Mouse (Mus musculus) layer of hippocampus, adult 2 months (tissue): Measurements from ENCODE around the gene Sirt3. TPM values are rescaled to one million over a fixed set of nuclear protein-coding genes. Genes with fewer than 3 reads are reported as not detected.
A peak's percentile ranks its signal among the peaks of the same experiment; 100 is the strongest.

ENCODE experiments used
- DNase-seq, 2 experiments: peaks; one replicate each; pipeline ENCODE4 v3.0.0; 2022; ENCODE audit warnings: low spot score in 2 of 2
- H3K27ac ChIP-seq: fragments of 200-600 bp; 2 replicates; pipeline ENCODE4 v1.8.1; 2022
- H3K4me3 ChIP-seq: fragments of 200-600 bp; 2 replicates; pipeline ENCODE4 v1.8.1; 2022; ENCODE audit warnings: mild to moderate bottlenecking
- CTCF ChIP-seq: fragments of 200-600 bp; conservative IDR thresholded peaks from 2 replicates; pipeline ENCODE4 v1.8.1; 2022; ENCODE audit warnings: antibody characterized with exemption, mild to moderate bottlenecking, moderate library complexity
- long read RNA-seq, 2 experiments: library from polyadenylated mRNA; stranded (forward); transcript quantifications; one replicate each; pipeline ENCODE4 v2.0.0; 2021; ENCODE audit warnings: borderline mapping rate in 2 of 2
- total RNA-seq, 2 experiments: library from RNA; stranded (reverse); gene quantifications; 2 replicates each; pipeline ENCODE4 v1.2.3; 2021

Sirt3 gene
- total RNA-seq, result 10 to 100 TPM; 69.2 to 73.2 TPM
- long read RNA-seq, experiment 1, transcript Sirt3-202 (7 exons, 1,416 nt), result major isoform, 53 of 69 reads
- long read RNA-seq, experiment 1, partial matches to known transcripts, result 1 of 69 reads
- long read RNA-seq, experiment 1, other reads (novel, unspliced or antisense), result 14 of 69 reads
- long read RNA-seq, experiment 2, transcript Sirt3-202 (7 exons, 1,416 nt), result major isoform, 74 of 102 reads
- long read RNA-seq, experiment 2, partial matches to known transcripts, result 3 of 102 reads
- long read RNA-seq, experiment 2, other reads (novel, unspliced or antisense), result 21 of 102 reads

DNA sequence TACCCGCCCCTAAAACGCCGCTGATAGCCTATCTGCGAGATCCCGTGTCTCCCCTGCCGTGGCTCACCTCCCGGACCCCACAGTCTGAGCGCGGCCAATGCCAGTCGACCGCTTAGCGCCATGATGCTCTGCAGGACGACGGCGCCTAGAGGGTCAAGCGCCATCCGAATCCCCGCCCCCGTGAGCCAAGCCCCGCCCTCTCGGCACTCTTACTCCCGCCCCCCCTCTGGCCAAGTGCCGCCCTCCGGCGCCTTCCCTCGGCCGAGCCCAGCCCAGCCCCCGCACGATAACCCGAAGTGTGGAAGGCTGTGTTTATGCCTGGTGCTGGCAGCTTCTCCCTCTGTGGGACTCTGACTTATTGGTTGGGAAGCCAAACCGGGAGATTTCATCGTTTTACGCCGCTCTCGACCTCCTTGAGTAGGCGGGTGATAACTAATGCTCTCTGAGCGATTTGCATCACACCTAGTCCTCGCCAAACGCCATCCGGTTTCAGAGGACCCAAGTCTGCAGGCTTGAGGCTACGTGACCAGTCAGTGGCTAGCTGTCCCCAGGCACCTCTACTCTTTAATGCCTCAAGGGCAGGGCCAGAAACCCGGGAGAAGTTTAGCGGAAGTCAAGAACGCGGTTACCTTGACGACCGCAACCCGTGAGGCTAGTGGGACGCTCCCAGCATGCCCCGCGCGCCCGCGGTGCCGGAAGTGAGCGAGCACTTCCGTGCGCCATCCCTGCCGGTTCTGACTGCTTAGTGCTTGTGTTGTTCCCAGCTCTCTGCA is at the start of gene Sirt3, which contains the start of gene Psmd13:
Gene Sirt3, minus strand, starts transcription at position 614 of the 773 bp plus-strand sequence.
Gene Psmd13, plus strand, starts transcription at position 273 of the 773 bp plus-strand sequence.
- DNase-seq, result peak; percentile 93
- Histone ChIP-seq H3K4me3 (peak within 1 kb of the TSS; percentile 78), H3K27ac (peak within 1 kb of the TSS; percentile 95)
- no peak for TF ChIP-seq CTCF

DNA sequence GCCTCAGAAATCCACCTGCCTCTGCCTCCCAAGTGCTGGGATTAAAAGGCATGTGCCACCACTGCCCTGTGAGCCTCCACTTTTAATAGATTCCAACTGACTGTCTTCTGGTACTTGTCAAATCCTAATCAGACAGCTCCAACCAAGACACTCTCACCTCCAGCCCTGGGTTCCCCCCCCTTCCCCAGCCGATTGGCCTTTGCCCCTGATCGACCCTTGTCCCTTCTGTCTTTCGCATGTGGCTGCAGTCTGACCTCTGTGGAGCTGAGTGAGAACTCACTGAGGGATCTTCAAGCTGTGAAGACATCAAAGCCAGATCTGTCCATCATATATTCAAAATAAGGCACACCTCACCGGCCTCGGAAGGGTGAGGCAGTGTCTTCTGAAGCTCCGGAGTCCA is 45.1 kb upstream of the Sirt3 start:
- TF ChIP-seq CTCF, result no peak
- Histone ChIP-seq H3K4me3 (no peak overlapping the region), H3K27ac (no peak overlapping the region)
- DNase-seq, result no peak

DNA sequence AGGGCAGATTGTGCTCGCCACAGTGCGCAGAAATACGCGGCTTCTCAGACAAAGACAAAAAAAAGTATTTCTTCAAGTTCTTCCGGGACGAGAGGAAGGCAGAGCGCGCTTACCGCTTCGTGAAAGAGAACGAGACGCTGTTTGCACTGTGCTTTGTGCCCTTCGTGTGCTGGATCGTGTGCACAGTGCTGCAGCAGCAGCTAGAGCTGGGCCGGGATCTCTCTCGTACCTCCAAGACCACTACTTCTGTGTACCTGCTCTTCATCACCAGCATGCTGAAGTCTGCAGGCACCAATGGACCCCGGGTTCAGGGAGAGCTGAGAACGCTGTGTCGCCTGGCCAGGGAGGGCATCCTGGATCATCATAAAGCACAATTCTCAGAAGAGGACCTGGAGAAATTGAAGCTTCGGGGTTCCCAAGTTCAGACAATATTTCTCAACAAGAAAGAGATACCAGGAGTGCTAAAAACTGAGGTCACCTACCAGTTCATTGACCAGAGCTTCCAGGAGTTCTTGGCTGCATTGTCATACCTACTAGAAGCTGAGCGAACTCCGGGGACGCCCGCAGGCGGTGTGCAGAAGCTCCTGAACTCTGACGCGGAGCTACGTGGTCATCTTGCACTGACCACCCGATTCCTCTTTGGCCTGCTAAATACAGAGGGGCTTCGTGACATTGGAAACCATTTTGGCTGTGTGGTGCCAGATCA is 41.1 kb upstream of the Sirt3 start:
- no peak for TF ChIP-seq CTCF
- H3K4me3 ChIP-seq, result peak overlapping the region; percentile 53
- H3K27ac ChIP-seq, result no peak overlapping the region
- DNase-seq, result no peak

DNA sequence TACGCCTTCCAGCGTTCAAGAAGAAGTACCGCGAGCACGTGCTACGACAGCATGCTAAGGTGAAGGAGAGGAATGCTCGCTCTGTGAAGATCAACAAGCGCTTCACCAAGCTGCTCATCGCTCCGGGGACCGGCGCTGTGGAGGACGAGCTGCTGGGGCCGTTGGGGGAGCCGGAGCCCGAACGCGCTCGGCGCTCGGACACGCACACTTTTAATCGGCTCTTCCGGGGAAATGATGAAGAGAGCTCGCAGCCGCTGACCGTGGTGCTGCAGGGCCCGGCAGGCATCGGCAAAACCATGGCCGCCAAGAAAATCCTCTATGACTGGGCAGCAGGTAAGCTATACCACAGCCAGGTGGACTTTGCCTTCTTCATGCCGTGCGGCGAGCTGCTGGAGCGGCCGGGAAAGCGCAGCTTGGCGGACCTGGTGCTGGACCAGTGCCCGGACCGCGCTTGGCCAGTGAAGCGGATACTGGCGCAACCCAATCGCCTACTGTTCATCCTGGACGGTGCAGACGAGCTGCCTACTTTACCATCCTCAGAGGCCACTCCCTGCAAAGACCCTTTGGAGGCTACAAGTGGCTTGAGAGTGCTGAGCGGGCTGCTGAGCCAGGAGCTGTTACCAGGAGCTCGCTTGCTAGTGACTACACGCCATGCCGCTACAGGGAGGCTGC is 40.4 kb upstream of the Sirt3 start:
- H3K4me3 ChIP-seq, result peak overlapping the region; percentile 53
- TF ChIP-seq CTCF, result no peak

DNA sequence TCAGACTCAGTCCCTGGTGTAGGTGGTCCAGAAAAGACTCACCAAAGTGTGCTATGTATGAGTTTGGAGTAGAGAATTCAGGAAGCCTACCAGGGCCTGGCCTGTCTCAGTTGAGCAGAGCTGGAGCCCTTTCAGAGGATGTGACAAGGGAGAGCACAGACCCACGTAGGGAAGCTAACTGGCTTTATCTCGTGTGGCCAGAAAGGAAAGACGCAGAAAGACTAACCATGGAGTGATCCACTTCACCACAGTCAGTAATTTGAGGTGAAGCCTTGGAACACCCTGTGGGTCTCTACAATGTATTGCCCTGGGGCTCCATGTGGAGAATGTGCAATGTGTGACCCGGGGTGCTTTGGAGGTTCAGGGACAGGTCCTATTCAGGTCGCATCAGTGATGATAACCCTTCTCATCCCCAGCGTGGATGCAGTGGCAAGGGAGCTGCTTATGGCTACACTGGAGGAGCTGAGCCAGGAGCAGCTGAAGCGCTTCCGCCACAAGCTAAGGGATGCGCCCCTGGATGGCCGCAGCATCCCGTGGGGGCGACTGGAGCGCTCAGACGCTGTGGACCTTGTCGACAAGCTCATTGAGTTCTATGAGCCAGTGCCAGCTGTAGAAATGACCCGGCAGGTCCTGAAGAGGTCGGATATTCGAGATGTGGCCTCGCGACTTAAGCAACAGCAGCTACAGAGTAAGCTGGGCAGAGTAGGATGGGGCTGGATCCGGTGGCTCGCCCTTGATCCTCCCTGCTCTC is 39.3 kb upstream of the Sirt3 start:
- Histone ChIP-seq H3K27ac (no peak overlapping the region), H3K4me3 (no peak overlapping the region)
- TF ChIP-seq CTCF, result no peak
- no peak for DNase-seq

More for the DNA sequence above, 40.4 kb upstream of the Sirt3 start:
- no peak overlapping the region for H3K27ac ChIP-seq
- no peak for DNase-seq

DNA sequence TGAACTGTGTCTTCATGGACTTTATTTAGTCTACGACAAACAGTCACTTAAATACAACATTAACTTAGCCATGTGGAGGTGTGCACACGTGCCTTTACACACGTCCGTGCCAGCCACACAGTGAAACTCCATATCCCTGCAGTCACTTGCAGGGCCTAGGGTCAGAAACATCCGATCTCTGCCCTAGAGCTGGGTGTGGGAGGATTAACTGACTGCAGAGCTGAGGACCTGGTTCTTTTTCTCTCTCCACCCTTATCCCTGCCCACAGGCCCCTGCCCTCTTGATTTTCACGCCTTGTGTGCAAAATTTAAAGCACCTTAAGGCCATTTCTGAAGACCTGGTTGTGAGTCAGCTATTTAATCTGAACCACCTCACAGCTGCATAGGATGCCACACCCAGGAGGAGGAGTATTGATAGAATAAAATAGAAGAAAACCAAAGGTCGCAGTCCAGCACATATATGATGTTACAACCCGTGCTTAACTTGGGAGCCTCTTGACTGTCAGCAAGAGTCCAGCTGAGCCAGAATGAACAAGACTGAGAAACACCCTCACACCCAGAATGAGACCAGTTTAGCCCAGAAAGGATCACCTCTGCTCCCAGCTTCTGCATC is 38.4 kb upstream of the Sirt3 start, which contains the start of gene Nlrp6:
Gene Nlrp6, plus strand, starts transcription at position 485 of the 612 bp plus-strand sequence.
- TF ChIP-seq CTCF, result no peak
- H3K27ac ChIP-seq, result no peak within 1 kb of the TSS
- DNase-seq, result no peak
- no peak within 1 kb of the TSS for H3K4me3 ChIP-seq

DNA sequence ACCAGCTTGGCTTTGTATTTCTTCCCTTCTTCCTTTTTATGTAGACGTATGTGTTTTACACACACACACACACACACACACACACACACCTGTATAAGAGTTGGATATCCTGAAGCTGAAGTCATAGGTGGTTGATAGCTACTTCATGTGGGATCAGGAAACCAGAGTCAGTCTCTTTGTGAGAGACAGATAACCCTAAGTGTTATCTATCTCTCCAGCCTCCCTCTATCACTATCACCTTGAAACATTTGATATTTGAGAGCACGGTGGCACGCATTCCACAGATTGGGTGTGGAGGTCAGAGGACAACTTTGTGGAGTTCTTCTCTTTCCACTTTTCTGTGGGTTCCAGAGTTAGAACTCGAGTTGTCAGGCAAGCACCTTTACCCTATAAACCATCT is 37.8 kb upstream of the Sirt3 start:
- Histone ChIP-seq H3K4me3 (no peak overlapping the region), H3K27ac (no peak overlapping the region)
- no peak for TF ChIP-seq CTCF
- no peak for DNase-seq

DNA sequence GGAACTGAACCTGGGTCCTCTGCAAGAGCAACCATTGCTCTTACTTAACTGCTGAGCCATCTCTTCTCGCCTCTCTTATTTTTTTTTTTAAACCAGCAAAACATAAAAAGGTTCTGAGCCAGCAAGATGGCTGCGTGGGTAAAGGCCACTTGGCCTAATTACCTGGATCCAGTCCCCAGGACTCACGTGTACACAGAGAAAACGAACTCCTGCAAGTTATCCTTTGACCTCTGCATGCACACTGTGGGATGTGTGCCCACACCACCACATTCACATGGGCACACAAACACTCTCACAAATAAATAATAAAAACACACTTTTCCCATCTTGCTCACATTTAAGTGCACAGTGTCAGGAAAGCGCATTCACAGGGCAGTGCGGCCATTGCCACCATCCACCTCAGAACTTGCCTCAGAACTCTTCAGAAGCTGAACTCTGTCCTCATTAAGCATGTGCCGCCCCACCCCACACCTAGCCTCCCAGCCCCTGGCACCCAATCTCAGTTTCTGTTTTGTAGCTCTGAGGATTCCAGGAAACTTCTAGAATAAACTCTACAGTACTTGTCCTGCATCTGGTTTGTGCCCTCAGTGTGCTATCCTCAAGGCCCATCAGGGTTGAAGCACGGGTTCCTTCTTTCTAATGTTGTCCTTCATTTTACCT is 32.1 kb upstream of the Sirt3 start:
- no peak for DNase-seq
- TF ChIP-seq CTCF, result no peak
- Histone ChIP-seq H3K27ac (no peak overlapping the region), H3K4me3 (no peak overlapping the region)

DNA sequence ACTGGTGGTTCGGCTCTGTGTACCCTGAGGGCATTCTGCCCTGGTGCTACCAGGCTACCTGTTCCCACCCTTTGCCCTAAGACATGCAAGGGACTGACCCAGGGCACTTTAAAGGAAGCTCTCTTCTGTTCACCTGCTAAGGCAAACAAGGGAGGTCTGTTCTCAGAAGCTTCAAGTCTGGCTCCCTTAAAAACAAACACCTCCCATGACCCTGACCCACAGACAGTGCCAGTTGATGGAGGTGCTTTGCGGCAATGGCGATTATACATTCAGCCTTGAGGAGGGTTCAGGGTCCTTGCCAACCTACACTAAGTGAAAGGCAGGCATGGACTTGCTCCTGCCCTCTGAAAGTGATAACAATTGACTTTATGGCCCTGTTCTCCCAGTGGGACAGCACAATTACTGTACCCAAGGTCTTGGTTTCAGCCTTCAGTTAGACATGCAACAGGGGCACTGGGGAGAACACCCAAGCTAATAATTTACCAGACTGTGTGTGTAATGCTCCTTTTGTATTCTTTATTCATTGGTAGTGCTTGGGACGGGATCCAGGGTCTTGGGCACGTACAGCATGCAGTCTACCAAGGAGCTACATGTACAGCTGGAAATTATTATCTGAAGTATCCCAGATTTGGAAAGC is 30.9 kb upstream of the Sirt3 start:
- Histone ChIP-seq H3K27ac (no peak overlapping the region), H3K4me3 (no peak overlapping the region)
- DNase-seq, result no peak
- TF ChIP-seq CTCF, result no peak

DNA sequence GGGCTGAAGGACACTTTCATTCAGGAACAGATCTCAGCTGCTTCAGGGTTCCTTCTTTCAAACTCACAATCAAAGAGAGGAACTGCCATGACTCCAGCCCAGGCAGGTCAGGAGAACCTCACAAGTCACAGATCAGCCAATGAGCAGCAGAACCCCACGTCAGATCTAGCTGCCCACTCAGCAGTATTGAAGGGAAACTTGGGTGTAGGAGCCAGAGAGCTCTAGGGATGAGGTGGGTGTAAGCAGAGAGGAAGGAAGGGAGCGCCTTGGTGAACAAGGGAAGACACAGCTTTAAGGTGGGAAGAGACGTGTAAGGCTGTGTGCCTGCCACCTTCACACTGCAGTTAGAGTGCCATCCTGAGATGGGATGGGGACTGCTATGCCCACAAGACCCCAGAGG is 30.2 kb upstream of the Sirt3 start:
- Histone ChIP-seq H3K4me3 (no peak overlapping the region), H3K27ac (no peak overlapping the region)
- no peak for TF ChIP-seq CTCF
- no peak for DNase-seq

DNA sequence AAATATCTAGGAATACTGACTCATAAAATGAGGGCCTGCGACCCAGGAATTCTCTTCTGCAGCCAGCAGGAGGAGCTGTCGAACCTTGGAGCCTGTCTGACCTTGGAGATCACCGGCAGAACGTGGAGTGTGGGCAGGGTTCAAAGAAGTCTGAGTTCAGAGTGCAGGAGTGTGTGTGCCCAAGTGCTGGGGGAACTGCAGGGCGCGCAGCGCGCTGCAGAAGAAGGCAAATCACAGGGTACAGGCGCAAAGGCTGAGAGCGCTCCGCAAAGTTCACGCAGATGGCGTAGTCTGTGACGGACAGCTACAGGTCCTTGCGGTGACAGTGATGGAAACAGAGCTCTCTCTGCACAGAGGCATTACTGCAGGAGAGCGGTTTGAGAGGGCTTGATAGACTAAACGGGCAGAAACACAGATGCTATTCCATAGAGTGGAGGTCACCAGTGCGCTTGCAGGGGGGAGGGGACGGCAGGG is 26.6 kb upstream of the Sirt3 start:
- 0 out of 2 replicates have a peak overlapping the region, but pooled peaks have one; percentile 29 for H3K27ac ChIP-seq
- peak; percentile 90 for TF ChIP-seq CTCF
- H3K4me3 ChIP-seq, result peak overlapping the region; percentile 56
- DNase-seq, result peak; percentile 50 to 68
